Mouse (Mus musculus): ENCODE results near the gene Grk5.

DNA sequence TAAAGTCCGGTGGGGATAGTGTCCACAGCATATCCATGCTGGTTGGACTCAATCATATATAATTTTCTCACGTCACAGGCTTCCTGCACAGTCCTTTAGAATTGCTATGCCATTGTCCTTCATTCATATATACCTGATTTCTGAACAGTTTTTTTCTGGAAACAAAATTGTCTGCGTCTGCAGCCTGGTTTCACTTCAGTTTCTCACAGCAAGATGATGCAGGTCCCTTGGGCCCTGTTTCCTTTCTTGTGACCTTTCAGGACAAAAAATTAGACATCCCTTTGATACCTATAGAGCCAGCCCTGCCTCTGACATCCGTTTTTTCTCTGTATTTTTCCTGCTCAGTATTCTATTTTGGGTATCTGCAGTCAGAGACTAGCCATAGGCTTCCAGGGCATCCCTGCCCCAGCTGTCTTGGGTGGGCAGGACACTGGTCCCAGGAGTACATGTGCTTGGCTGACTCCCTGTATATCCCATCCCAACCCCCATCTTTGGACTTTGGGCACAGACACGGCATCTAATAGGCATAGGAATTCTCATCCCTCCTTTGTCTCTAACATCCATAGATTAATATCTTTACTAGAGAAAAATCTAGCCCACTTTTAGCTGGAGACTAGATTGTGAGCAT lies 167.3 kb downstream of the Grk5 start:
- TF ChIP-seq CTCF (IDR thresholded peaks at IDR 0.05; ENCODE audit: extremely low read depth, insufficient read depth, low read length) (no peak), POLR2A (IDR thresholded peaks at IDR 0.05; ENCODE audit: extremely low read depth, insufficient read depth, low read length) (no peak)

Measured in cortical plate, adult 2 months (tissue).